ENCODE assay signal across 8 mouse cellular contexts in the genomic region with DNA sequence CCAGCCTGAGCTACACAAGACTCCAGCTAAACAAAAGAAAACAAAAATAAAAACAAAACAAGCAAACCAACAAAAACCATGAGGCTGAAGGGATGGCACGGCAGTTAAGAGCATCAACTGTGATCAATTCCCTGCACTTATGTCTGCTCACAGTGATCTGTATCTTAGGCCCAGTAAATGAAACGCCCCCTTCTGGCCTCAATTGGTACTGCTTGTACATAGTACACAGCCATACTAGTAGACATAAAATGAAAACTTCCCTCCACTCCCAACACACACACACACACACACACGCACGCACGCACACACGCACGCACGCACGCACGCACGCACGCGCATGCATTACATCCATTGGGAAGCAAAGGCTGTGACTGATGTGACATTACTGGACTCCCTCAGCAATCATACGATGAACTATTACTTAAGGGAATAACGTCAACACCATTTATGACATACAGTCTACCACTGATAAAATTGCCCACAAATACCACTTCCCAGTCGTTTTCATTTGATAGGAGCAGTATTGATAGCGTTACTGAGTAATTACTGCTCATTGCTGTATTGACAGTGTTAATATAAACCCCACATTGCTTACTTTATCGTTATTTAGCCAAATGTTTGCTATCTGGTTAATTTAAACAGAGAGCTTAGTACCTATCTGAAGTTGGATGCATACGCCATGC.
DNase-seq lines count a peak whose midpoint lies in the region; ATAC-seq and TF ChIP-seq lines count a peak whose summit lies in the region.
"Had no signal": no experiment of that assay in that cellular context is flagged by ENCODE, and none has a peak within 500 bp of the region (broad histone marks: within the 10 kb centered on the region; RNA-seq: fewer than 3 reads in every experiment).

No protein-coding gene starts in this region.

- H3K27me3 ChIP-seq in G1E (ENCODE audit: insufficient read depth, low read length) = no peaks in the 10 kb centered on the region
- H3K27me3 ChIP-seq in midbrain, embryonic 13.5 days = no peaks in the 10 kb centered on the region
- H3K27me3 ChIP-seq: embryonic facial prominence, embryonic 12.5 days had no signal

- H3K36me3 ChIP-seq in G1E (replicated peaks) = no peaks in the 10 kb centered on the region
- H3K36me3 ChIP-seq in midbrain, embryonic 13.5 days = no peaks in the 10 kb centered on the region
- H3K36me3 ChIP-seq: embryonic facial prominence, embryonic 12.5 days had no signal

- no peak overlapping the region; the same call in 1 of the 2 replicates for H3K4me3 ChIP-seq in G1E (ENCODE audit: low read depth, low read length)
- no peak overlapping the region for H3K4me3 ChIP-seq in midbrain, embryonic 13.5 days (replicated peaks)
- H3K4me3 ChIP-seq: embryonic facial prominence, embryonic 12.5 days had no signal

- H3K4me1 ChIP-seq in G1E (ENCODE audit: insufficient read depth, low read depth, low read length) = peaks cover 28% of the 10 kb centered on the region
- peaks cover 18% of the 10 kb centered on the region for H3K4me1 ChIP-seq in midbrain, embryonic 13.5 days (replicated peaks)
- H3K4me1 ChIP-seq: embryonic facial prominence, embryonic 12.5 days had no signal

- no peaks in the 10 kb centered on the region for H3K9me3 ChIP-seq in G1E (replicated peaks)
- H3K9me3 ChIP-seq in midbrain, embryonic 13.5 days = no peaks in the 10 kb centered on the region
- H3K9me3 ChIP-seq: embryonic facial prominence, embryonic 12.5 days had no signal

- peak; percentile 30 for DNase-seq in layer of hippocampus, adult 11-12 months (ENCODE audit: low spot score)
- no peak for DNase-seq in layer of hippocampus, postnatal 10 days (ENCODE audit: low spot score in 2 of 2)
- peak; percentile 32 for DNase-seq in G1E (ENCODE audit: low spot score)
- DNase-seq in c-Kit-positive CD71-positive TER-119-negative erythroid progenitor cells, embryonic 14.5 days (ENCODE audit: low read depth) = peak; percentile 24
- peak; percentile 28 to 69 for DNase-seq in spleen, postnatal 10 days (ENCODE audit: low spot score in 2 of 2)
- DNase-seq in urinary bladder, adult 18-20 months (ENCODE audit: low spot score in 2 of 2) = no peak

- TF ChIP-seq CTCF in G1E (IDR thresholded peaks at IDR 0.05; ENCODE audit: low read depth, low read length) = peak; percentile 31; the same call in 1 of the 2 replicates

- 90% methylated on average over 19 of the region's 19 CpGs for WGBS in midbrain, embryonic 13.5 days

- no peak overlapping the region for H3K27ac ChIP-seq in midbrain, embryonic 13.5 days
- H3K27ac ChIP-seq: embryonic facial prominence, embryonic 12.5 days had no signal

- ATAC-seq in G1E (ENCODE audit: extremely low read depth, insufficient number of reproducible peaks, low FRiP score, poor library complexity, severe bottlenecking) = no peak; the same call in 1 of the 2 replicates
- no peak for ATAC-seq in midbrain, embryonic 13.5 days

- no peak overlapping the region for H3K4me2 ChIP-seq in midbrain, embryonic 13.5 days (replicated peaks)
- H3K4me2 ChIP-seq: embryonic facial prominence, embryonic 12.5 days had no signal

- no peak overlapping the region for H3K9ac ChIP-seq in midbrain, embryonic 13.5 days (replicated peaks)
- H3K9ac ChIP-seq: embryonic facial prominence, embryonic 12.5 days had no signal

Comparison
In these comparisons a context has a peak if more than half of its experiments do, and no peak if none do; other contexts are left out.
1. DNase-seq: peak in layer of hippocampus, adult 11-12 months (single experiment), G1E (single experiment), c-Kit-positive CD71-positive TER-119-negative erythroid progenitor cells, embryonic 14.5 days (single experiment) and spleen, postnatal 10 days (2 of 2); none in layer of hippocampus, postnatal 10 days (0 of 2) and urinary bladder, adult 18-20 months (0 of 2).